Mouse (Mus musculus) myocyte (in vitro differentiated cells): ENCODE results near the gene Cux1.

ENCODE experiments used
- CEBPB ChIP-seq: IDR thresholded peaks from 2 replicates; pipeline ENCODE4 v1.6.1; 2011; ENCODE audit warnings: mild to moderate bottlenecking, moderate library complexity; ENCODE audit not compliant: poor library complexity, insufficient read depth, severe bottlenecking
- E2F4 ChIP-seq: IDR thresholded peaks from one replicate; pipeline ENCODE4 v1.6.1; 2011; ENCODE audit warnings: mild to moderate bottlenecking, control low read depth, moderate library complexity; ENCODE audit not compliant: insufficient read depth
- MAX ChIP-seq: IDR thresholded peaks from one replicate; pipeline ENCODE4 v1.6.1; 2011; ENCODE audit warnings: low read depth, mild to moderate bottlenecking, control low read depth
- MYOD1 ChIP-seq, 3 experiments: IDR thresholded peaks; one replicate each; pipeline ENCODE4 v1.6.1; 2011; ENCODE audit warnings: control low read depth in 2 of 3, low read depth in 2 of 3, mild to moderate bottlenecking in 2 of 3, moderate library complexity in 1 of 3; ENCODE audit not compliant: insufficient read length in 2 of 3, control insufficient read depth in 1 of 3
- MYOG ChIP-seq, 3 experiments: IDR thresholded peaks; one replicate each; pipeline ENCODE4 v1.6.1; 2011; ENCODE audit warnings: control low read depth in 2 of 3, low read depth in 2 of 3, mild to moderate bottlenecking in 2 of 3; ENCODE audit not compliant: insufficient read length in 2 of 3, control insufficient read depth in 1 of 3, insufficient read depth in 1 of 3
- POLR2A ChIP-seq: IDR thresholded peaks from one replicate; pipeline ENCODE4 v1.6.1; 2011; ENCODE audit warnings: low read depth, mild to moderate bottlenecking, control low read depth, moderate library complexity; ENCODE audit not compliant: insufficient read length
- POLR2AphosphoS2 ChIP-seq: IDR thresholded peaks from one replicate; pipeline ENCODE4 v1.6.1; 2011; ENCODE audit warnings: low read depth, control low read depth; ENCODE audit not compliant: insufficient read length
- REST ChIP-seq: IDR thresholded peaks from one replicate; pipeline ENCODE4 v1.6.1; 2011; ENCODE audit warnings: mild to moderate bottlenecking, control low read depth, moderate library complexity; ENCODE audit not compliant: insufficient read depth, insufficient read length
- TCF12 ChIP-seq: IDR thresholded peaks from one replicate; pipeline ENCODE4 v1.6.1; 2011; ENCODE audit warnings: mild to moderate bottlenecking, control low read depth; ENCODE audit not compliant: poor library complexity, insufficient read depth, severe bottlenecking
- TCF3 ChIP-seq: IDR thresholded peaks from one replicate; pipeline ENCODE4 v1.6.1; 2011; ENCODE audit warnings: low read depth, control low read depth; ENCODE audit not compliant: insufficient read length
- USF1 ChIP-seq: IDR thresholded peaks from one replicate; pipeline ENCODE4 v1.6.1; 2011; ENCODE audit warnings: low read depth, mild to moderate bottlenecking, control low read depth, moderate library complexity

- TF ChIP-seq POLR2A (no peak), TCF12 (no peak), MAX (no peak), USF1 (no peak), MYOD1 (IDR thresholded peaks at IDR 0.05; ENCODE audit: control insufficient read depth in 1 of 3, insufficient read length in 2 of 3, low read depth in 2 of 3) (no peak), CEBPB (peak; percentile 51; the same call in 1 of the 2 replicates), E2F4 (no peak), POLR2AphosphoS2 (no peak), REST (no peak), MYOG (IDR thresholded peaks at IDR 0.05; ENCODE audit: control insufficient read depth in 1 of 3, insufficient read depth in 1 of 3, insufficient read length in 2 of 3, low read depth in 2 of 3) (no peak), TCF3 (no peak)
Measured at GRCm38 (mm10) chr5:136487397-136488093, 79.7 kb downstream of the Cux1 start.
